Comparison of ENCODE assay signal across 1 mouse cellular context in genomic region chr12:78922977-78923376, GRCm38 (mm10). TPM values are rescaled to one million over a fixed set of nuclear protein-coding genes. Genes with fewer than 3 reads are reported as not detected.
"Had no signal": no experiment of that assay in that cellular context is flagged by ENCODE, and none has a peak within 500 bp of the region (broad histone marks: within the 10 kb centered on the region; RNA-seq: fewer than 3 reads in every experiment).

No protein-coding gene starts in this region.

RNA-seq across cellular contexts. Expression of gene Plek2, which starts 16.2 kb away (rescaled TPM):
- total RNA-seq: megakaryocyte, adult 5-6 weeks had no signal
